Mouse (Mus musculus) layer of hippocampus, adult 11-12 months (tissue): Measurements from ENCODE around the gene 1700010I14Rik.

Experiments used
- DNase-seq: peaks from one replicate; pipeline ENCODE4 v3.0.0; 2022; ENCODE audit warnings: low spot score

1700010I14Rik gene

DNA sequence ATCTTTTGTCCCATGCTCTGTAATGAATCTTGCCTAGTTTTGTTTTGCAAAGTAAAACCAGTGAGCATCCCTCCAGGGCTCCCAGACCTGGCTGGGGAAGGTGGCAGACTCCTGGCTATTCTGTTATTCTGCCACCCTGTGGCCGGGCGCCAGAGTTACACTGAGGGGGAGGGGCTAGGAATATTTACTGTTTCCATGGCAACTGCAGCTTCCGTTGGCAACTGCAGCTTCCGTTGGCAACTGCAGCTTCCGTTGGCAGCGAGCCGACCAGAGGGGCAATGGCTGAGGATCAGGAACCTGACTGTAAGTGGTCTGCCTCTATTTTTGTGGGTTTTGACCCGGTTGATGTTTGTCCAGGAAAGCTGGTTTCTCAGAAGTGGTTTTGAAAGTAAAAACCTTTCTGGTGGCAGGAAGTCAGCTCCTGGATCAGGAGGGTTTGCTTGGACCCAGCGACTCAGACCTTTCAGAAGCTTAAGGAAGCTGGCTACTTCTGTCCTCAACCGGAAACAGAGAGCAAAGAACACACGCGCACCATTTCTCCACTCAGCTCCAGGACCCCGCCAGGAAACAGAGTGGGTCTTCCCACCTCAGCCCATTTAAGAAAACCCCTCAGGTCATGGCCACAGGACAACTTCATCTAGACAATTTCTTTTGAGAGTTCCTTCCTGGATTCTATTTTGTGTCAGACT is at the start of gene 1700010I14Rik:
TSS of gene 1700010I14Rik (plus strand) at position 215 of the 689 bp plus-strand sequence.
- peak; percentile 90 for DNase-seq

DNA sequence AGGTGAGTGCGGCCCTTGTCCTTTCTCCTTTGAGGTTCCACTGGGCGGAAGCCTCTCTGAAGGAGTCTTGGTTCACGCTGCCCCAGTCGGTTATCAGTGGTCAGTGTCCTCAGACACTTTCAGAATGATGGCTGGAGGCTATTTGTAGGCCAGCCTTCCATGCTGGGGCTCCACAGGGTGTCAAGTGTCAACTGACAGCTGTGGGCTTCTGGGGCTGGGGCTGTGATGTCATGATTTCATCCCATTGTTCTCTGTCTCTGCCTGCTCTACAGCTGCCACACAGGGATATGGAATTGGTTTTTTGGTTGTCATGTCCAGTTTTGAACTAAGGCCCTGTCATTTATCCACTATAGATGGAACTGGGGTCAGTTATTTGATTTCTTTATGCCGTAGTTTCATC is 36.5 kb upstream of the 1700010I14Rik start:
- no peak for DNase-seq

DNA sequence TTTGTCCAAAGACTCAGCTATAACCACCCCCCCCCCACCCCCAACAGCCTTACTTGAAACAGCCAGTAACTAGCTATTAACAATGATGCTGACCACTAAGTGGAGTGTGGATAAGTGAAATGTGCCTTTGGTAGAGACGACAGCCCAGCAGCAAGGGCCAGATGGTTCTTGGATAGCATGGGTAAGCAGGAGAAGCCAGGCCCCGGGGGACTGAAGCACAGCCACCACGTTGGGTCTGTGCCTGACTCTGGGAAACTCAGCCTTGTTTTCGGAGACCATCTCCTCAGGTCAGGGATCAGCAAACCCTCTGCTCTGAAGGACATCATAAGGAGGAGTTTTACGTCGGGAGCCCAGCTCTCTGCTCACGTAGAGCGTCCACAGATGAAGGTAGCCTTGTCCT is 35.2 kb upstream of the 1700010I14Rik start:
- DNase-seq = no peak

DNA sequence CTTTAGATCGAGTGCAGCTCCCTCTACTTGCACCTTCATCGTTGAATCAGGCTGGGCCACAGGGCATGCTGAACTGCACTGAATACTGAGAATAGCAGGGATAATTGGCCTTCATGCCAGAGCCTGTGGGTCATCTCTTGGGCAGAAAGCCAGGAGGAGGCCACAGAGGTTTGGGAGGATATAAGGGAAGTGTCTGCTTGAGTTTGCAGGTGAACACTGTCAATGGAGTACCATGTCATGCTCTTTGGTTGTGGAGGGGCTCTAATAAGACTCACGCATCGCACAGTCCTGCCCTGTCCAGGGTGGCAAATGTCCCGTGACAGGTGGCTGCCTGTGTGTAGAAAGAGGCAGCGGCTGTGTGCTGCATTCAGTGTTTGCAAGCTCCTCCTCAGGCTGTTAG is 30.0 kb upstream of the 1700010I14Rik start:
- no peak for DNase-seq

DNA sequence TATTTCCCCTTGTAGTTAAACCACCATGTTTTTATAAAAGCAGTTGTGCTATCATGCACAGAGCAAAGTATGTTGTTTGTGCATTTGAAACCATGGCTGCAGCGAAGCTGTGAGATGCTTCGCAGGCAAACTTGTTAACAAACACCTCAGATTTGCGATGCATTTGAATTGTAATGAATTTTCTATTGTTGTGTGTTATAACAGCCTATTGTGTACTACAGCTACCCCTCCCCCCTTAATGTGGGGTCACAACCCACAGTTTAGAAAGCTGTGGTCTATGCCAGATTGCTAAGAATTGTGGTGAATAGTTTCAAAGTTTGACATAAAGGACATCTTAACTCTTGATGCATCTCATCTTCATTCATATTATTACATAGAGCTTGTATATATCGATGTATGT is 27.7 kb upstream of the 1700010I14Rik start:
- no peak for DNase-seq

DNA sequence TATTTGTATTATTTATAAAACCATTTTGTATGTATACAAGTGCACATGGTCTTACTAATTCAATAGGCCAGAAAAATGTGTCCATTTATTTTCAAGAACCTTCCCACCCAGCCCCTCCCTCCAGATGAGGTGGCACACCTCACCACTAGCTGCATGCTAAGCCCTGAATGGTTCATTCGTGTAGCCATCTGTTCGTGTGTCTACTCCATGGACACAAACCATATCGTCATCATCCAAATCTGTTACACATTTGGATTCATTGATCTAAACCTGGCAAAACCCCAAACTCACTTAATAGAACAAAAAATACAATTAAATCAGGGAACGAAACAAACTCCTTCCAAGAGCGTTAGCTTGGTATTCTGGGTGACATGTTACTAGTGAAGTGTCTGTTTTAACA is 27.0 kb upstream of the 1700010I14Rik start:
- DNase-seq = no peak

DNA sequence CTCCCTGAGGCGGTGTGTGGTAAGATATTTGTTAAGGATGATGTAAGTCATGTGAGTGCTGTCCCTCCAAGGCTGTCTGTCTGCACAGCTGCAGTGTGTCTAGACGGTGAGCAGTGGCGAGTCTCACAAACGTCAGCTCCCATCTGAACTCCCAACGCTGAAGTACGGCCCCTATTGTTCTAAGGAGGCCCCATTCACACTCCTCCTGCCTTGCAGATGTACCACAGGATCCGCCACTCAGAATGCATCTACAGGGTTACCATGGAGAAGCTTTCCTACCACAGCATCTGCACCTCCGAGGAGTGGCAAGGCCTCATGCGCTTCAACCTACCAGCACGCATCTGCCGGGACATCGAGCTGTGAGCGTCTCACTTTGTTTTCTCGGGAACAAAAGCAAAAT is 26.5 kb upstream of the 1700010I14Rik start:
- no peak for DNase-seq

DNA sequence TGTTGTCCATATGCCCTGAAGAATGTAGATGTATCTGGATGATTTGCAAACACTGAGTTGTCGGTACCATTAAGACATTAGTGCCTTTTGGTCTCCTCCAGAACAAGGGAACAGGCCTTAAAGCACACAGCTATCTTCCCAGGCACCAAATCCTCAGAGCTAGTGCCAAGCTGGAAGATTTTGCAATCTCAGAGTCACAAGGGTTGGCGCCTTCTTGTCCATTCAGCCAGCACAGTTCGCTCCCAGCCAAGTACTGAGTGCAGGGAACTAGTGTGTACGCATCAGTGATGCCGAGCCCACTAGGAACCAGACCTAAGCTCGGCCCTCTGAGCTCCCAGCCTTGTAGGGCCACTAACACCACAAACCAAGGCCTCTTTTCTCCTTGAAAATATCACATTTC is 23.0 kb upstream of the 1700010I14Rik start:
- no peak for DNase-seq

DNA sequence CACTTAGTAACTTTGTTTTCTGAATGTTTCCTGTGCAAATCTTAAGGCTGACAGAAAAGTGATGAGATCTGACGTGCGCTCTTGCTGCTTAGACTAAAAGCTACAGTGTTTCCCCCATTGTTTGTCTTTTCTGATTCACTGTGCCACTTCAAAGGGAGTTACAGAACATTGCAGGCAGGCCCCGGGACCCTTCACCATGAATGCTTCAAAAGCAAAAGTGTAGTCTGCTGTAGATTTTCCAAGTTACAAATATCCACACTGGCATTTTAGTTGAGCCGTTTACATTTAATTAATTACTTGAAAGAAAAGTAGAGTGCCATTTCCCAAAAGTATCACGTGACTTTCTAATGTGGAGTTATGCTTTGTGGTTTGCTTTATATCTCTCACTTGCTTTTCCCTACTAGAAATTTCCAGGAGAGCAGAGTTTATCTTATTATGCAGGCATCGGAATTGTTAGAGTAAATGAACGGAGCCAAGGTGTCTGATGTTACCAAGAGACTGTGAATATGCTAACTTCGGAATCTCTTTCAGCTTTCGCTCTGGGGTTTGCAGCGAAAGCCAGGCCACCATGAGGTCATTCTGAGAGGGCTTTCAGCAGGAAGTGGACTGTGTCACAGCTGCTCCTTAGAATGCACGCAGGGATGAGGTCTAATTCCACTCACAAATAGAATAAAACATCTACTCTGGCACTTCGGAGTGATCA is 15.8 kb upstream of the 1700010I14Rik start:
- DNase-seq = no peak

DNA sequence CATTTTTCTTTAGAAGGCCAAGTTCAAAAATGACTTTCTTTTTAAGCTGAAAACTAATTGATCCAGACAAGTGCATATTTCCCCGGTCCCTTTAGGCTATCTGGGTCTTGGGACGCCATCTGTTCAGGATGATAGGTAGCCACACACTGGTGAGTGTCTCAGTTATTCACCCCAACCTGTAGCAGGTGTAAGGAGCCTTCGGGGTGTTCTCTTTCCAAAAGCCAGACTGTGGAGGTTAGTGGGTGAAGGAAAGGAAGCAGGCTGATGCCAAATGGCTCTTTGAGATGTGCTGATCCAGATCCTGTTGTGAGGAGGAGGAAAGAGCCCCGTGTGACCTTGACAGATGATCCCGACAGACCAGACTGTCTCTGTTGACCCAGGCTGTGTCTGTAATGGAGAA is 14.8 kb upstream of the 1700010I14Rik start:
- DNase-seq = no peak

DNA sequence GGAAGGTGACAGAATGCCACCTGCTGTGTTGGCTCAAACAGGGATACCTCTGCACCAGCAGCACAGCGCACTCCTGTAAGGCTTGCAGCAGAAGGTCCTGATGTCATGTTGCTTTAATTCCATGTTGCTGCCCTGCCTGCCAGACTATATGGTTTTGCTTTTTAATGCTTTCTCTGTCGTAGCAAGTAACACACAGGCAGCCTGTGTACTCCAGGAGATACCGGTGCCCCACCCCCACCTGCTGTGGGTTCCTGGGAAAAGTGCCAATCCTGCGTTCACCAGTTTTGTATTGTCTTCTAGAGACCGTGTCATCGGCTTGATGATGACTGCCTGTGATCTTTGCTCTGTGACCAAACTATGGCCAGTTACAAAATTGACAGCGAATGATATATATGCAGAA is 13.7 kb upstream of the 1700010I14Rik start:
- DNase-seq = no peak

DNA sequence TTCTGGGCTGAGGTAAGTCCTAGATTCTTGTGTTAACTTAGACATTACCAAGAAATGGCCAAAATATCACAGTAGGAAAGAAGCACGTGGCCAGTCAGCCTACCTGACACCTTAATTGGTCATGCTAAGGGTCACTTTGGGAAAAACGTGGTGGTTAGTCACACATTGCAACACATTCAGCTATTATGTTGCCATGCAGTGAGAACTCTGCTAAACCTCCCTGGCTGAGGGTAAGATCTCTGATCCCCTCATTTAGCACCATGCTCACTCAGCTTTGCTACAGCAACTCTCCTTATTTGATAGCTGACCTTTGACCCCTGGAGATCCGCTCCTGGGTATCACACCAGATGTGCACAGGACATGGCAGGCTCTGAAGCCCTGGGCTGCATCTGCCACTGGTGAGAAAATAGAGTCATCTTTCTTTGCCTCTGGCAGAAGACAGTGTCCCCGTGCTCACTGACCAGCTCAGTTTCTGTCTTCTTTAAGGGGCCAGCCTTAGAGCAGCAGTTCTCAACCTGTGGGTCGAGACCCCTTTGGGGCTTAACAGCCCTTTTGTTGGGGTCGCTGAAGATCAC is 13.2 kb upstream of the 1700010I14Rik start:
- DNase-seq = no peak

DNA sequence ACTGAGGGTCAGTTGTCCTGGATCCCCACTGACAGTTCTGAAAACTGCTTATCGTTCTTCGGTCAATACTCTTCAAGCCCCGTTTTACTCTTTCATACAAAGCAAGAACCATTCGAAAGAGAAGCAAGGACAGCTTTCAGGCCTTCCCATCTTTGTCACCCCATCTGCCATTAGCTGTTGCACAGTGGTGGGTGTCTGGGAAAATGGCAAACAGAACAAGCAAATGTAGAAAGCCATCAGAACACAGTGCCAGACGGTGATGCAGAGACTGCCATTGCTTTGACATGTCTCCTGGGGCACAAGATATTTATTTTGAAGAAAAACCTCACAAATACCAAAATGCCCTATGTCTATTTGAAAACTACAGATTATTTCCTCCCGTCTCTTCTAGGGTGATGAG is 11.4 kb upstream of the 1700010I14Rik start:
- peak; percentile 34 for DNase-seq

DNA sequence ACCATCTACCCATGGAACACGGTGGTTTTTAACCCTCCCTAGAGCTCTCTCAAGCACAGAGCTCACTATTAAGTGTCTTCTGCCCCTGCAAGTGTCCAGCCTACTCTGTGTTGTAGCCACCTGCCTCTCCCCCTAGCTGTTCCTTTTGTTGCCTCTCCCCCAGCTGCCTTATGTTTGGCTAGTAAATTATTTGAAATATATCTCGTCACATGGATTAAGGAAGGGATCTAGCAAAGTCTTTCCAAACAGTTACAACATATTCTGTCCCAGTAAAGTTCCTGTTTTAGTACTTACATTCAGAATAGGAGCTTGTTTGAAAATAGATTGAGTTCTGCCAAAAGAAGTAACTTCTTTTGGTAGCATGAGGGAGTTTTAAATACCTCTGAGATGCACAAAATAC is 10.9 kb upstream of the 1700010I14Rik start:
- DNase-seq = no peak

DNA sequence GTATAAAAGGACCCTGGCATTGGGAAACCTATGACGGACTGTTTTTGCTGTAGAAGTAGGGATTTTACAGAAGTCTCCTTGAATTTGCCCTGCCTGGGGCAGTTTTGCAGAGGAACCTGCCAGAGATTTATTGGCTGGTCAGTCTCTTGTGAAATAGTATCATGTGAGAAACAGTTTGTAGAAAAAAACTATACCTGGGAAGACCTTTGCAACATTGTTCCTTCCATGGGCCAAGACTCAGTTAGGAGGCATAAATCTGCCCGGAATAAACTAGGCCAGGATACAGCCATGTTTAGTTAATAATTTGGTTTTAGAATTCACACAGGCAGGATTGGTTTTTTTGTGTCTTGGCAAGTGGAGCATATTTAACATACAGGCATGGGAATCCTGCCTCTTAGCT is 4.6 kb upstream of the 1700010I14Rik start:
- no peak for DNase-seq

DNA sequence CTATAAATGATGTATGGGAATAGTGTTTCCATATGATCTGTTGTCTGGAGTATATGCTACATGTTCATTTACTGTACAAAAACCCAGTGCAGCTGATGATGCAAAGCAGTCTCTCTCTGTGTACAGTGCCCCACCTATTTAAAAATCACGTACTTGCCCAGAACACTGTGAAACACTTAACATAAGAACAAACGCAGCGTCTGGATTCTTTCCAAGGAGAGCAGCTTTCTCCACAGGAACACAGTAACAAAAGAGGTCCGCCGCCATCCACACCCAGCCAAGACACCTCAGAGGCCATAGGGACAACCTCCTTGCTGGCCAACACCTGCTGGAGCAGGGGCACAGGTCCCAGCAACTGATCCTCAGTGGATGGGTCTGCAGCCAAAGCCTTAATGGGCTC is 2.4 kb upstream of the 1700010I14Rik start:
- peak; percentile 47 for DNase-seq

DNA sequence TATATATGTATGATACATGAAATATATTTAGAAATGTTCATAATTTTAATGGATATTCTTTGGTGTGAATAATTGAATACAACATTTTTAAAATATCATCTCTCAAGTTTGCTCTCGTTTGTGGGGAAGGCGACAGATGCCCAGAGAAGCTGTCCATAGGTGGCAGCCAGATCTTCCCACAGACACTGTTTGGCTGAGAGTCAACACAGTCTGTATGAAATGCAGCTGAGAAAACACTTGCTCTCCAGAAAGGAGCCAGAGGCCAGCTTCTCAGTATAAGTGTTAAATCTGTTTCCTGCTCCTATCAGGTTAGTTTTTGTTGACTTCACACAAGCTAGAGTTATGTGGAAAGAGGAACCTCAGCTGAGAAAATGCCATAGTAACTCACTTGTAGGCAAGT is 1.6 kb upstream of the 1700010I14Rik start:
- peak; percentile 68 for DNase-seq

DNA sequence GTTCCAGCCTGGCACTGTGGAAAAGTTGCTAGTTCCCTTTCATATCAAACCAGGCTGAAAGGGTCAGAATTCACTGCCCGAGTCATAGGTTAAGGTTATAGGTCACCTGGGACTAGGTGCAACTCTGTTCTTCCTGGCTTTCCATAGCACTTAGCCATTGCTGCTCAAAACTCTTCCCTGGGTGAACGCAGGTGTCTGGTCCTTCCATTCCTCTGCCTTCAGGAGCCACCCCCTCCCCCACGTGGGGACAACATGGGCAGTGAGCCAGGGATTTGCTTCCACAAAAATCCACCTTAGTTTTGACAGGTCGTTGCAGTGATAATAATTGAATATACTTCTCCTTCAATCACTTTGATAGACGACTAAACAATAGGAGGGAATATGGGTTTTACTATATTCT is 764 bp upstream of the 1700010I14Rik start:
- no peak for DNase-seq

DNA sequence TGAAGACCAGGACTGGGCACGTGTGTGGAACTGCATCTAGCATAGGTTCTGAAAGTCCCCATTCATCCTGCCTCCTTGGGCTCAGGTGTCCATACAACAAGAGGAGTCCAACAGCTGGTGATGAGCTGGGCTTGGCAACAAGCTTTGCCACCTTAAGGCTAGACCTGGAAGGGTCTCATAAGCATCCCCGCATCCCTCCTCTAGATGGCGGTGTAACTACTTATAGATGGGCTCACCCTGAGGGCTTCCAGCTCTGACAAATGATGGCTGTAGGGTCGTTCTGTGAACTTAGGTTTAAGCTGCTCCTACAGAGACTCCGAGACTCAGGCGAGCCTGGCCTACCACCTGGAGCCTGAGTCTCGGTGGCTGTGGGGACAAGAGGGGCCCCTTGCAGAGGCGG is 3.0 kb downstream of the 1700010I14Rik start:
- peak; percentile 54 for DNase-seq

DNA sequence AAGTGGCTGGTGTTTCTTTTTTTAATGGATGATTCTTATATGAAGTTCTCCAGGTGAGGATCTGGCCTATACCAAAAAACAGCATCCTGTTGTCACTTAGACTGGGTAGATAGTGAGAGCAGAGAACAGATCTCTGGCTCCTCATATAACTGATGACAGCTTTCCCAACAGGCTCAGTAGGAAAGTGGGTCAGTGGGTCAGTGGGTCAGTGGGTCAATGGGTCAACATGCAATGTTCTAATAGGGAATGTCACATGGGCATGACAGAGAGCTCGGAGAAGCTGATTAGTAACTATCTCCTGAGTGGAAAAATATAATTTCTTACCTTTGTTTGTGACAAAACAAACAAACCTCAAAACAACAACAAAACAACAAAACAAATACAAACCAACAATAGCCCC is 7.2 kb downstream of the 1700010I14Rik start:
- no peak for DNase-seq

DNA sequence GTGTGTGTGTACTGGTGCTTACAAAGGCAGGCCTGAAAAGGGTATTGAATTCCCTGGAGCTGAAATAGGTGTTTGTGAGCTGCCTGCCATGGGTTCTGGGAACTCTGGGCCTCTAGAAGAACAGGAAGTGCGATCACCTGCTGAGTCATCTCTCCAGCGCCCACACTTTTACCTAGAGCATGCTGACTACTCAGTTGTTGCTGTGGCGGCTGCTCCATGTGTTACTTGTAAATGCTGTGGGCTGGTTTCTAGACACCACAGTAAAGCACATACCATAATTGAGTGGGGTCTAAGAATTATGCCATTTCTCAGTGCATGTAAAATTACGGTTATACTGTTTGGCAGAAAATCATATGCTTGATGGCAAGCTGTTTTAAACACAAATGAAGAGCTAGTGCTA is 14.3 kb downstream of the 1700010I14Rik start:
- no peak for DNase-seq

DNA sequence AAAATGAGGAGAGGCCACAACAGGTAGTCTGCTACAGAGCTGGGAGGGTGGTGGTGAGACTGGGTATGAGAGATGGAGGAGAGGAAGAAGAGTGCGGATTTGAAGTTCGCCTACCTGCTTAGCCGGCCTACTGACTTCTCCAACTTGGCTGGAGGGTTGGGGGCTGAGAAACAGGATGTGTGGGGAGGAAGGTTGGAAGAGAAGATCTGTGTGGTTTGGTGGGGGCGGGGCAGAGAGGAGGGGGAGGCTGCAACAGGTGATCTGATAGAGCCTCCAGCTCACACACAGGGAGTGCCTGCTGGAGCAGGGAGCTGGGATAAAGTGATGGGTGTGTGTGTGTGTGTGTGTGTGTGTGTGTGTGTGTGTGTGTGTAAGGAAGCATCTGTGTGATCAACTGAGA is 16.4 kb downstream of the 1700010I14Rik start:
- no peak for DNase-seq

DNA sequence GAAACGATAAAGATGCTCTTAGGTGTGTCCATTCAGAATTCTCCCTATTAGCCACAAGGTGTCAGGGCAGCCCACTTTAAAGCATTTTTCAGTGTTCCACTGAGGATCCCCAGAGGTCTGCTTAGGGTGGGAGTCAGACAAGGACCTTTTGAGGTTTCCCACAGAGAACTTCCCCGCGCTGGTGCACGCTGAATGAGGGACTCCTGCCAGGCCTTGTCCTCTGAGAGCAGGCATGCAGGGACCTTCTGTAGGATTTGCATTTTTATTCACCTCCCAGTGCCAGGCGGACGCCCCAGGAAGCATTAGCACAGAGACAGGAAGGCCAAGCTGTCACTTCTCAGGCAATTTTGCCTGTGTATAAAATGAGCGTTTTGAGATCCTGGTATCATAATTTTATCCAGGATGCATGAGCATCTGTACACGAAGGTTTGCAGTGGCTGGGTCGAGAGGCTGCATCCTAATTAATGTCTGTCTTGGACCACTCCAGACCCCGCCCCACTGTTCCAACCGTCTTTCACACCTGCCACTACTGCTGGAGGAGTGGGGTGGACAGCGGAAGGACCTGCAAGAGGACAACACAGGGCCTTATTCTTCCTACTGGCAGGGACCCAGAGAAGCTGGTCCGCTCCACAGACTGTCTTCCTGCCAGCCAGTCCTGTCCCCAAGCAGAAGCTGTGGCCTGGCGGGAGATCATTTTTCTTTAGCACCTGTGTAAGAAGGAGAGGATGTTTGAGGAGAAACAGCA is 35.2 kb downstream of the 1700010I14Rik start:
- DNase-seq = peak; percentile 28
